Comparison of ENCODE assay signal across 9 mouse cellular contexts in the genomic region with DNA sequence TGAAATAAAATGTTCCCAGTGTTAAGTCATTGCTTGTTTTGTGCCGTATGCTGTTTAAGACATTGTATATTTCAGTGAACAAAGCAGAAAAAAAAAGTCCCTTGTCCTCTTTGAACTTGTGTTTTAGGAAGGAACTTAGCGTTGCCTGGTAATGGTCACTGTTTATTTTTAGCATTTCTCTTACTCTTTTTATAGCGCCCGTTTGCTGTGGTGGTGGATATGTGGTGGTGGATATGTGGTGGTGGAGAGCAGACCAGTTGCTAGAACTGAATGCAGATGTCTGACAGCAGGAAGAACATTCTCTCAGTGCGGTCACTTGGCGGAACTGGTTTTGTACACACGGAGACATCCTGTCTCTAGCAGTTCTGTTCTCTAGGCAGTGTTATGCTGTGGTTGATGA. TPM values are rescaled to one million over a fixed set of nuclear protein-coding genes. Genes with fewer than 3 reads are reported as not detected.
A peak's percentile ranks its signal among the peaks of the same experiment; 100 is the strongest.
DNase-seq lines count a peak whose midpoint lies in the region; ATAC-seq and TF ChIP-seq lines count a peak whose summit lies in the region.
"Had no signal": no experiment of that assay in that cellular context is flagged by ENCODE, and none has a peak within 500 bp of the region (broad histone marks: within the 10 kb centered on the region; RNA-seq: fewer than 3 reads in every experiment).

No protein-coding gene starts in this region.

- no peak overlapping the region for H3K4me3 ChIP-seq in embryonic facial prominence, embryonic 14.5 days (ENCODE audit: low read depth, low read length)
- no peak overlapping the region for H3K4me3 ChIP-seq in embryonic facial prominence, embryonic 10.5 days
- no peak overlapping the region for H3K4me3 ChIP-seq in heart, embryonic 14.5 days (ENCODE audit: control insufficient read depth in 1 of 2, insufficient read depth in 1 of 2, low read depth in 1 of 2, low read length in 2 of 2)
- no peak overlapping the region for H3K4me3 ChIP-seq in lung, postnatal 0 days (ENCODE audit: low read depth, low read length)

- peaks cover 46% of the 10 kb centered on the region for H3K36me3 ChIP-seq in embryonic facial prominence, embryonic 14.5 days (ENCODE audit: control insufficient read depth, insufficient read depth, low read length)
- peaks cover 75% of the 10 kb centered on the region for H3K36me3 ChIP-seq in embryonic facial prominence, embryonic 10.5 days (replicated peaks)
- peaks cover 41% of the 10 kb centered on the region for H3K36me3 ChIP-seq in heart, embryonic 14.5 days (ENCODE audit: control insufficient read depth, insufficient read depth, low read length)
- H3K36me3 ChIP-seq in lung, postnatal 0 days (ENCODE audit: insufficient read depth, low read length) = peaks cover 10% of the 10 kb centered on the region; the same call in 1 of the 2 replicates

- H3K27ac ChIP-seq in embryonic facial prominence, embryonic 14.5 days (replicated peaks; ENCODE audit: low read depth, low read length) = no peak overlapping the region; the same call in 1 of the 2 replicates
- no peak overlapping the region for H3K27ac ChIP-seq in embryonic facial prominence, embryonic 10.5 days (replicated peaks)
- peak overlapping the region; percentile 48 to 68 for H3K27ac ChIP-seq in heart, embryonic 14.5 days (replicated peaks in 1 of 2; ENCODE audit: control insufficient read depth in 1 of 2, insufficient read depth in 1 of 2, low read depth in 2 of 2, low read length in 2 of 2)
- peak overlapping the region; percentile 44; the same call in 1 of the 2 replicates for H3K27ac ChIP-seq in lung, postnatal 0 days (ENCODE audit: low read length)
- H3K27ac ChIP-seq: liver, embryonic 14.5 days had no signal

- peak; percentile 45; the same call in 1 of the 2 replicates for TF ChIP-seq EP300 in lung, postnatal 0 days (IDR thresholded peaks at IDR 0.05)

- no peak overlapping the region for H3K4me2 ChIP-seq in embryonic facial prominence, embryonic 14.5 days (ENCODE audit: low read depth, low read length)
- H3K4me2 ChIP-seq in heart, embryonic 14.5 days (ENCODE audit: low read length) = peak overlapping the region; percentile 38; the same call in 1 of the 2 replicates
- no peak overlapping the region; the same call in 1 of the 2 replicates for H3K4me2 ChIP-seq in lung, postnatal 0 days (replicated peaks; ENCODE audit: low read depth, low read length)

- peak; percentile 27 for DNase-seq in embryonic facial prominence, embryonic 14.5 days (ENCODE audit: low spot score)
- no peak for DNase-seq in embryonic facial prominence, embryonic 10.5 days (ENCODE audit: low spot score)
- peak; percentile 99 for DNase-seq in 416B (ENCODE audit: low read depth)
- peak; percentile 72 for DNase-seq in lung, postnatal 0 days (ENCODE audit: low spot score)
- peak; percentile 22 to 52 for DNase-seq in thymus, adult 18-20 months
- no peak for DNase-seq in urinary bladder, postnatal 25 days (ENCODE audit: low spot score)
- DNase-seq in testis, postnatal 14 days (ENCODE audit: low spot score) = no peak

- WGBS in embryonic facial prominence, embryonic 14.5 days = 76% methylated on average over 7 of the region's 7 CpGs
- WGBS in embryonic facial prominence, embryonic 10.5 days = 92% methylated on average over 7 of the region's 7 CpGs
- WGBS in heart, embryonic 14.5 days = 30% methylated on average over 7 of the region's 7 CpGs
- 41% methylated on average over 7 of the region's 7 CpGs for WGBS in lung, postnatal 0 days

- no peak overlapping the region for H3K9ac ChIP-seq in embryonic facial prominence, embryonic 14.5 days (ENCODE audit: low read depth, low read length)
- H3K9ac ChIP-seq in heart, embryonic 14.5 days (ENCODE audit: low read length) = no peak overlapping the region
- H3K9ac ChIP-seq in lung, postnatal 0 days (replicated peaks; ENCODE audit: low read depth) = no peak overlapping the region
- H3K9ac ChIP-seq: liver, embryonic 14.5 days had no signal

- no peaks in the 10 kb centered on the region for H3K9me3 ChIP-seq in embryonic facial prominence, embryonic 14.5 days (ENCODE audit: control insufficient read depth, low read length)
- H3K9me3 ChIP-seq in embryonic facial prominence, embryonic 10.5 days = no peaks in the 10 kb centered on the region
- no peaks in the 10 kb centered on the region for H3K9me3 ChIP-seq in heart, embryonic 14.5 days (ENCODE audit: control insufficient read depth, low read length)
- no peaks in the 10 kb centered on the region for H3K9me3 ChIP-seq in lung, postnatal 0 days (ENCODE audit: low read length)

- no peaks in the 10 kb centered on the region for H3K27me3 ChIP-seq in embryonic facial prominence, embryonic 14.5 days (replicated peaks; ENCODE audit: control insufficient read depth, insufficient read depth, low read length)
- H3K27me3 ChIP-seq in embryonic facial prominence, embryonic 10.5 days (replicated peaks; ENCODE audit: low read depth, poor library complexity, severe bottlenecking) = no peaks in the 10 kb centered on the region
- no peaks in the 10 kb centered on the region for H3K27me3 ChIP-seq in heart, embryonic 14.5 days (ENCODE audit: control insufficient read depth, insufficient read depth, low read length)
- H3K27me3 ChIP-seq in lung, postnatal 0 days (replicated peaks; ENCODE audit: insufficient read depth, low read length) = no peaks in the 10 kb centered on the region

- 0 out of 2 replicates have a peak, but pooled peaks have one; percentile 29 for TF ChIP-seq CTCF in lung, postnatal 0 days (IDR thresholded peaks at IDR 0.05)

- ATAC-seq in embryonic facial prominence, embryonic 14.5 days (ENCODE audit: low read depth) = 0 out of 2 replicates have a peak, but pooled peaks have one; percentile 30
- ATAC-seq in heart, embryonic 14.5 days (ENCODE audit: insufficient number of reproducible peaks, insufficient read depth, low FRiP score, low read depth) = peak; percentile 54
- ATAC-seq in lung, postnatal 0 days = peak; percentile 89

- no peaks in the 10 kb centered on the region for H3K4me1 ChIP-seq in embryonic facial prominence, embryonic 14.5 days (ENCODE audit: control insufficient read depth, insufficient read depth, low read length)
- H3K4me1 ChIP-seq in embryonic facial prominence, embryonic 10.5 days = no peaks in the 10 kb centered on the region
- H3K4me1 ChIP-seq in heart, embryonic 14.5 days (ENCODE audit: control insufficient read depth in 2 of 2, insufficient read depth in 2 of 2, low read length in 2 of 2) = peaks cover 0 to 10% of the 10 kb centered on the region in 2 experiments; a peak in 3 of 4 replicates
- peaks cover 3% of the 10 kb centered on the region; the same call in 1 of the 2 replicates for H3K4me1 ChIP-seq in lung, postnatal 0 days (ENCODE audit: insufficient read depth, low read depth, low read length)

RNA-seq across cellular contexts. Expression of gene Cops4, which starts 8.1 kb away (rescaled TPM):
- 178 and 188 TPM in 2 replicates for polyA plus RNA-seq in embryonic facial prominence, embryonic 14.5 days (2014; fragmentation: Nextera tagmentation; extraction: Ambion mirVana)
- 236 and 237 TPM in 2 replicates for polyA plus RNA-seq in embryonic facial prominence, embryonic 10.5 days (2016; fragmentation: Nextera tagmentation; extraction: Ambion mirVana)
- polyA plus RNA-seq in heart, embryonic 14.5 days (2014; fragmentation: Nextera tagmentation; extraction: Ambion mirVana) = 157 and 158 TPM in 2 replicates
- 92.4 and 94.3 TPM in 2 replicates for polyA plus RNA-seq in lung, postnatal 0 days (2015; fragmentation: Nextera tagmentation; extraction: Ambion mirVana)

RNA-seq across cellular contexts. Expression of gene Lin54, which starts 25.7 kb away (rescaled TPM):
- 12.3 and 12.5 TPM in 2 replicates for polyA plus RNA-seq in embryonic facial prominence, embryonic 14.5 days (2014; fragmentation: Nextera tagmentation; extraction: Ambion mirVana)
- polyA plus RNA-seq in embryonic facial prominence, embryonic 10.5 days (2016; fragmentation: Nextera tagmentation; extraction: Ambion mirVana) = 14.2 and 15.4 TPM in 2 replicates
- polyA plus RNA-seq in heart, embryonic 14.5 days (2014; fragmentation: Nextera tagmentation; extraction: Ambion mirVana) = 13.1 and 13.6 TPM in 2 replicates
- 5.7 and 5.9 TPM in 2 replicates for polyA plus RNA-seq in lung, postnatal 0 days (2015; fragmentation: Nextera tagmentation; extraction: Ambion mirVana)

RNA-seq across cellular contexts. Expression of gene Plac8, which starts 45.9 kb away (rescaled TPM):
- 8.6 TPM in 2 replicates for polyA plus RNA-seq in embryonic facial prominence, embryonic 14.5 days (2014; fragmentation: Nextera tagmentation; extraction: Ambion mirVana)
- 3.7 and 4.2 TPM in 2 replicates for polyA plus RNA-seq in embryonic facial prominence, embryonic 10.5 days (2016; fragmentation: Nextera tagmentation; extraction: Ambion mirVana)
- 2.6 and 4.1 TPM in 2 replicates for polyA plus RNA-seq in heart, embryonic 14.5 days (2014; fragmentation: Nextera tagmentation; extraction: Ambion mirVana)
- 51.2 and 59.3 TPM in 2 replicates for polyA plus RNA-seq in lung, postnatal 0 days (2015; fragmentation: Nextera tagmentation; extraction: Ambion mirVana)

Comparison
In these comparisons a context has a peak if more than half of its experiments do, and no peak if none do; other contexts are left out.
1. DNase-seq: peak in embryonic facial prominence, embryonic 14.5 days (single experiment), 416B (single experiment), lung, postnatal 0 days (single experiment) and thymus, adult 18-20 months (2 of 2); none in embryonic facial prominence, embryonic 10.5 days (single experiment), urinary bladder, postnatal 25 days (single experiment) and testis, postnatal 14 days (single experiment).
2. ATAC-seq: peak in every context shown above with its lines; median percentile 89 in lung, postnatal 0 days; 54 in heart, embryonic 14.5 days; 30 in embryonic facial prominence, embryonic 14.5 days.
3. H3K27ac ChIP-seq: peak in heart, embryonic 14.5 days (2 of 2) and lung, postnatal 0 days (single experiment); none in embryonic facial prominence, embryonic 14.5 days (single experiment) and embryonic facial prominence, embryonic 10.5 days (single experiment).